Mouse (Mus musculus) lung, adult 2 months (tissue): ENCODE data around the gene Tex46. TPM values are rescaled to one million over a fixed set of nuclear protein-coding genes. Genes with fewer than 3 reads are reported as not detected.

ENCODE experiments used
- DNase-seq: peaks from one replicate; pipeline ENCODE4 v3.0.0; 2022
- H3K4me1 ChIP-seq: fragments of 200-500 bp; 2 replicates; pipeline ENCODE4 v1.6.1; 2011; ENCODE audit warnings: low read length; ENCODE audit not compliant: control insufficient read depth, insufficient read depth
- H3K4me3 ChIP-seq: fragments of 200-500 bp; replicated peaks from 2 replicates; pipeline ENCODE3; 2011; ENCODE audit warnings: low read depth, mild to moderate bottlenecking, control low read depth, low read length; ENCODE audit errors: extremely low read depth
- CTCF ChIP-seq: fragments of 200-500 bp; IDR thresholded peaks from 2 replicates; pipeline ENCODE4 v1.5.1; 2011; ENCODE audit warnings: mild to moderate bottlenecking, low read length, control low read depth; ENCODE audit not compliant: insufficient read depth
- POLR2A ChIP-seq: fragments of 200-500 bp; IDR thresholded peaks from 2 replicates; pipeline ENCODE4 v1.6.1; 2011; ENCODE audit warnings: low read depth, mild to moderate bottlenecking, control low read depth, low read length, borderline replicate concordance; ENCODE audit errors: extremely low read depth
- WGBS: fragments of 180-500 bp; shearing (Covaris S2); methylation state at CpG from one replicate; pipeline ENCODE4 v1.1.7; 2018; 5-methylcytosine and 5-hydroxymethylcytosine counted together
- polyA plus RNA-seq: library from polyadenylated mRNA; depleted of rRNA; stranded (reverse); fragments of >200 nt; gene quantifications from 2 replicates; pipeline ENCODE4 v1.2.3, GENCODE M21; 2012

Gene Tex46
- polyA plus RNA-seq, 1 experiment: not detected

DNA sequence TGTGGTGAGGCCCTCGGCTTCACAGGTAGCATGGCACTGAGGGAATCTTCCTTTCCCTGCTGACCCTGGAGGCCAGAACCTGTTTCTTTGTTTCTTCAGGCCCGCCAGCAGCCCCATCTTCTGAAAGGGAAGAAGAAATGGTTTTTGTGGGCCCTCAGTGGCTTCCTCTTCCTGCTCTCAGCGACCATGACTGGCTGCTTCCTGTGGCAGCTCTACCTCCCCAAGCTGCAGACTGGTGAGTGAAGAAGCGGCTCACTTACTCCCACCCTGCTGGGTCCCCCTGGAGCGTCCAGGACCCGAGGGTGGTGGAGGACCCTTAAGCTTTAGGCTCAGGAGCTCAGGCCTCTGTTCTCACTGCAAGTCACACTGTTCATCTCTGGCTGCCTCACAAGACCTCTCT, 16.4 kb downstream of the Tex46 start:
- DNase-seq: no peak
- Histone ChIP-seq H3K4me1 (no peaks in the 10 kb centered on the region), H3K4me3 (no peak overlapping the region)
- TF ChIP-seq POLR2A: no peak
- TF ChIP-seq CTCF: no peak
- WGBS: 56% methylated on average over 6 of the region's 6 CpGs

DNA sequence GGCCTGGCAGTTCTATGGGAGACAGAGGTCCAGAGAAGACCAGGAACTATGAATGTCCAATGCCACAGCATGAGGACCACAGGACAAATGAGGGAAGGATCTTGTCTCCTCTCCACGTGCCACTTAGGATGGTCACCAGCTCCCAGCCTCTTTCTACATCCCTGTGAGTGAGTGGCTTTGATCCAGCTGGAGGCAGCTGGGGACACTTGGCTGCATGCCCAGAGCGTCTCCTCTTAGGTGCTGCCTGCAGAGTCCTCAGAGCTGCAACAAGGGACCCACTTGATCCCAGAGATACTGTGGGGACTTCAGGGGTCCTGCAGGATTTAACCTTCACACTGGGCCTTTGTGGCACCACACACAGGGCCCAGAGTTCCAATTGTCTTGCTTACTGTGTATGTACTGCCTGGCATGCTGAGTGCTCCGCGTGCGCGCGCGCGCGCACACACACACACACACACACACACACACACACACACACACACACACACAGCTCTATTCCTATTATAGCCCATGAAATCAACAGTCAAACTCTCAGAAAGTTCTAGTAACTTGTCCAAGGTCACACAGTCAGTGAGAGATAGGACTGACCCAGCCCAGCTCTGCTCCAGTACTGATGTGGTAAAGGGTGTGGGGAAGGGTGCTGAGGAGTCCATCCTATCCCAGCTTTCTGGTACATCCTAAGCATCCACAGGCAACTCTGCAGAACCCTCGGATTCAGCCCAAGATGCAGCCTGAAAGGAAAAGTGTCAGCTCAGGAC, 21.2 kb downstream of the Tex46 start:
- no peak for DNase-seq
- Histone ChIP-seq H3K4me1 (no peaks in the 10 kb centered on the region), H3K4me3 (no peak overlapping the region)
- TF ChIP-seq POLR2A: no peak
- no peak for TF ChIP-seq CTCF
- 83% methylated on average over 11 of the region's 11 CpGs for WGBS

DNA sequence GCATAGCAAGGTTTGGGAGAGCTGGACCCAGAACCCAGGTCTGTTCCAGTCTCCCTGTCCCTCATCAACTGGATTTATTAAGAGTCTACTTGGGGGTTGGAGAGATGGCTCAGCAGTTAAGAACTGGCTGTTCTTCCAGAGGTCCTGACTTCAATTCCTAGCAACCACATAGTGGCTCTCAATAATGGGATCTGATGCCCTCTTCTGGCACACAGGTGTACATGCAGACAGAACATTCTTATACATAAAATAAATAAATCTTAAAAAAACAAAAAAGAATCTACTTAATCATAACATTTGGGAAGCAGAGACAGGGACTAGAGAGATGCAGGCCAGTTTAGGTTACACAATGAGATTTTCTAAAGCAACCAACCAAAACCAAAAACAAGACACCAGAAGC, 25.8 kb downstream of the Tex46 start:
- no peak overlapping the region for H3K4me3 ChIP-seq
- TF ChIP-seq CTCF (no peak), POLR2A (no peak)
- DNase-seq: no peak
- no peaks in the 10 kb centered on the region for H3K4me1 ChIP-seq

DNA sequence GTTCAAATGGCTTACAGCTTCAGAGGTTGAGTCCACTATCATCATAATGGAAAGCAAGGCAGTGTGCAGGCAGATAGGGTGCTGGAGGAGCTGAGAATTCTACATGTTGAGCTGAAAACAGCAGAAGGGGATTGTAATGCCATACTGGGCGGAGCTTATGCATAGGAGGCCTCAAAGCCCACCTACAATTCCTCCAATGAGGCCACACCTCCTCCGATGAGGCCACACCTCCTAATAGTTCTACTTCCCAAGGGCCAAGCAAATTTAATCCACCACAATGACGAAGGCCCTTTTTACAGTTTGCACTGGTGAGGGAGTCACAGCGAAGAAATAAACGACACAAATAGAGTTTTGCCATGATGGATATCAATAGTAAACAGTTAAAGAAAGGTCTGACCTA, 26.3 kb downstream of the Tex46 start:
- Histone ChIP-seq H3K4me3 (no peak overlapping the region), H3K4me1 (no peaks in the 10 kb centered on the region)
- 66% methylated on average over 5 of the region's 5 CpGs for WGBS
- DNase-seq: no peak
- TF ChIP-seq POLR2A (no peak), CTCF (no peak)

DNA sequence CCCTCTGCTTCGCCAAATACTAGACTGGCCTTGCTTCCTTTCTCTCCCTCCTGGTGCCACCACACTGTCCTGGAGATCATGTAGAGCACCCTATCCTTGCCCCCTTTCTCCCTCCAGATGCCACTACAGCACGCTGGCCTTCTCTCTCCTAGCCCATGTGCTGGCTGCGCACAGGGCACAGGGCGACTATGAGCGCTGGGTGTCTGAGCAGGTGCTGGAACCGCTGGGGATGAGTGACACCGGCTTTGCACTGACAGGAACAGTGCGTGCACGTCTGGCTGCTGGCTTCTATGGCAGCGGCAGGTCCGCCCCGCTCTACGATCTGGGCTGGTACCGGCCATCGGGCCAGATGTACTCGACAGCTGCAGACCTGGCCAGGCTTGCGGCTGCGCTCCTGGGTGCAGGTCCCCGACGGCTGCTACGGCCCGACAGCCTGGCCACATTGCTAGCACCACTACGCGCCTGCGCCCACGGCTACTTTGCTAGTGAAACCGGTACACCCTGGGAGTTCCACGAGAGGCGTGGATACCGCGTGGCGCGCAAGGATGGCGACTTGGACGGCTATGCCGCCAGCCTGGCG, 26.8 kb downstream of the Tex46 start:
- no peak overlapping the region for H3K4me3 ChIP-seq
- no peak for TF ChIP-seq CTCF
- no peak for TF ChIP-seq POLR2A
- 19% methylated on average over 37 of the region's 37 CpGs for WGBS
- no peak for DNase-seq
- H3K4me1 ChIP-seq: no peaks in the 10 kb centered on the region

DNA sequence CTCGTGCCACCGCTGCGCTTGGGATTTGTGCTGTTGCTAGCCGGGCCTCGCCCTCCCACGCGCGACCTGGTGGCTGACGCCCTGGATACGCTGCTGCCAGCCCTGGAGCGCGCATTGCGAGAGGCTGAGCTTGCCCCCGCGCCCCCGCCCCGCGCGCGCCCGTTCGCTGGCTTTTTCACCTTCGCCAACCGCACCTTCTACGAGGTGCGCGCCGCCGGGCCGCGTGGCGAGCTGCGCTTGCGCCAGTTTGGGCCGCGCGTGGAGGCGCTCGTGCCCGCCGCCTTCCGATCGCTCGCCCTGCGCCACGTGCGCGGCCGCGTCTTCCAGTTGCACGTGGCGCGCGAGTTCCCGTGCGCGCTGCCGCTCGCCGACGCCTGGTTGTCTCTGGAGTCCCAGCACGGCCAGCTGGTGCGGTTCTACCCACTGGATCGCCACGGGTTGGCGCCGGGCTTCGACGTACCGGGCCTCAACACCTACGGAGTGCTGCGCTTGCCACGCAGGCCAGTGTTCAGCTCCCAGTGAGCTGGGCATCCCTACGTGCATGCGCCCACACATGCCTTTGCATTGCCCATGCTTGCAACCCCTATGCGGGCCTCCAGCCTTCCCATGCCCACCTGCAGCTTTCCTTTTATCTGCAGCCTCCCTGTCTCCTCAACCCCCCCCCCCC, 27.5 kb downstream of the Tex46 start:
- 3% methylated on average over 76 of the region's 76 CpGs for WGBS
- DNase-seq: no peak
- no peak for TF ChIP-seq CTCF
- H3K4me3 ChIP-seq: no peak overlapping the region
- no peaks in the 10 kb centered on the region for H3K4me1 ChIP-seq

DNA sequence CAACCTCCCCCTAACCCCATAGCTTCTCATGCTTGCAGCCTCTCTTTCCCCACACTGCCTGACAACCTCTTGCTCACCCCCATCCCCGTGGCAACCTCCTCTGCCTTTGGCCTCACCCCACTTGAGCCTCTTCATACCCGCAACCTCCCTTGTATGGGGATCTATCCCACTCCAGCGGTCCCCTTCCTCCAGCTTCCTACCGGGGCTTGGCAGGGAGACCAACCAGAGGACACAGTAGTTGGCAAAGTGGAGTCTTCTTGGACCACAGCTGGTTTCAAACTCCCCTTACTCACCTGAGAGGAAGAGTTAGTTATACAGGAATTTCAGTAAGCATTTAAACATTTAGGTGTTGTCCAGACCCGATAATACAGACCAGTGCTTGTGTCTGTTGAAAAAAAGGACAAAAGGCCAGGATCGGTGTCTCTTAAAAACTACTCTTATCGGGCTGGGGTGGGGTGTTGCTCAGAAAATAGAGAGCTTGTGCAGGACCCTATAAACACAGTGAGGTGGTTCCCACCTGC, 28.1 kb downstream of the Tex46 start:
- DNase-seq: no peak
- TF ChIP-seq POLR2A: no peak
- no peak for TF ChIP-seq CTCF
- Histone ChIP-seq H3K4me3 (no peak overlapping the region), H3K4me1 (no peaks in the 10 kb centered on the region)
- WGBS: 51% methylated on average over 7 of the region's 7 CpGs

DNA sequence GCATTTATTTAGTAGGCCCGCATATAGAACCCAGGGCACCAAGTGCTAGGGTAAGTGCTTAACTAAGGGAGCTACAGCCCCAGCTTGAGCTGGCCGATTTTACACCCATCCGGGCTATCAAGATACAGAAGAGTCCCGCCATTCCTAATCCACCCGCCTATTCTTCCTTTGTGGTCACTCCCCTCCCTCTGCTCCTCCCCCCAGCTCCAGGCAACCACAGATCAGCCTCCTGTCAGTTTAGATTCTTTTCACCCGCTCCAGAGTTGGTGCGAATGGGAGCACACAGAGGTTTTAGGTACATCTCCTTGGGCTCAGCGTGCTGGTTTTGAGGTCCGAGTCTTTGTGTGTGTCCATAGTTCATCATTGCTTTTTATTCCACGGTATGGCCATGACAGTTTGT, 28.7 kb downstream of the Tex46 start:
- no peak for DNase-seq
- 15% methylated on average over 10 of the region's 10 CpGs for WGBS
- Histone ChIP-seq H3K4me3 (no peak overlapping the region), H3K4me1 (no peaks in the 10 kb centered on the region)
- TF ChIP-seq CTCF (no peak), POLR2A (no peak)

DNA sequence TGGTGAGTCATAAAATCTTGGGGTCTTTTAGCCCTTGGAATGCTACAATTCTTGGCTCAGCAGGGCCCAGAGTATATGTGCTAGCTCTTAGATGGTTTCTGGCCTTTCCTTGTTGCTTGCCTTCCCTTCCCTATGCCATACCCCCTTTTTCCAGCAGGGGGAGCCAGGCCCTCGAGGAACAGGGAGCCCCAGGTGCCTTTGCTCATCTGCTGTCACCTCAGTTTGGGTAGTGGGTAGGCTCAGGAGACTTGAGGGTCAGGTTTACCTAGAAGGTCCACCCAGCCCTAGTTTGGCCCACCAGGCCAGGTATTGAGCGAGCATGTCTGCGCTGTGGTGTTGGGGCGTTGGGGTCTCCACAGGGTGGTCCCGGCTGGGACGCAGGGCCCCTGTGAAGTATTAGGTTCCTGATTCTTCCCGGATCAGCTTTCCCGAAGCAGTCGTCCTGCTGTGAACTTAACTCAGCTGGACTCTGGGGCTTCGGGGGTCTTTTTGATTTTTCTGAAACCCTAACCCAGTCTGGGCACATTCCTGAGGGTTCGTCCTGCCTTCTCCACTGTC, 38.8 kb downstream of the Tex46 start:
- no peak overlapping the region for H3K4me3 ChIP-seq
- TF ChIP-seq CTCF: peak; percentile 82
- TF ChIP-seq POLR2A: no peak
- no peaks in the 10 kb centered on the region for H3K4me1 ChIP-seq
- 17% methylated on average over 11 of the region's 11 CpGs for WGBS
- peak; percentile 74 for DNase-seq
